Mouse (Mus musculus): ENCODE measurements around the gene Gosr1.

DNA sequence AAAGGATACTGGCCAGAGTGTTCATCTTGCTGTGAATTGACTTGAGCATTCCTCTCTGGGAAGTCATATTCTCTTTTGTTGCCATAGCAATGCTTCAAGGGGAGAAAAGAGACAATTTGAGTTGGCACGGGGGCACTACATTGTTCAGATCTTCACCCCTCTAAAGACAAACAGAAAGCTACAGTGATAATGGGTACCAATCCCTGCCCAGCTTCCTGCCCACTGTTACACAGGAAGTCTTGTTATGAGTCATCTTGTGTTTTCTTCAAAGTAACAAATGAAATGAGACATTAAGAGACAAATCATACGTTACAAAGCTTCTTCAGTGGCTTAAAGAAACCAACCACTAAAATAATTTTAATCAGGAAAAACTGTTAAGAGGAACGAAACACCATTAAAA is 28.8 kb downstream of the Gosr1 start:
- TF ChIP-seq CTCF (IDR thresholded peaks at IDR 0.05; ENCODE audit: extremely low read depth, insufficient read length, insufficient replicate concordance, low read depth, low read length) (no peak), POLR2A (IDR thresholded peaks at IDR 0.05; ENCODE audit: low read depth, low read length) (no peak)

All from small intestine, adult 2 months (tissue).